In the genomic region with DNA sequence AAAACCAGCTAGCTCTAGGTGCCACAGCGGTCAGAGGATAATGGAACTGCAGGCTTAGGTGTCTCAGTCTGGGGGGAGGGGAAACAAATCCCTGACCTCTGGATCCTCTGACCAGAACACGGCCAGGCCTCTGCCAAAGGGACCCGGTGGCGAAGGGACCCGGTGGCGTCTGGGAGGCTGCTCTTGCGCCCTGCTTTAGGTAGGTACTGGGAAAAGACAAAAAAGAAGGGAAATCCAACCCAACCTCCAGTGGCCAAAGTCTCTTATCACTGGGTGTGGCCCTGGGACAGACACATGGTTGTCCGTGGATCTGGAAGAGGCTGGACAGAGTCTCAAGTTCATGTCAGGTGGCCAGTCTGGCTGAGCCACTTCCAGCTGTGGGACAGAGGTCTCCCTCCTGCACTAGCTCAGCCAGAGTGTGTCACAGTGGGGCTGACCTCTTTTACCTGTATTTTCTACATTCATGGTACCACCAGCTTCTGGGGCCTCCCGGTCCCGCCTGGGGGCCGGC, we compare ENCODE assay signal across 14 mouse cellular contexts.
"Had no signal": no experiment of that assay in that cellular context is flagged by ENCODE, and none has a peak within 500 bp of the region (broad histone marks: within the 10 kb centered on the region; RNA-seq: fewer than 3 reads in every experiment).

No protein-coding gene starts in this region.

- H3K27ac ChIP-seq: hindbrain, postnatal 0 days; layer of hippocampus, adult 2 months; limb, embryonic 13.5 days; liver, embryonic 14.5 days; midbrain, embryonic 15.5 days; neural tube, embryonic 12.5 days had no signal

- H3K4me3 ChIP-seq: layer of hippocampus, adult 2 months; limb, embryonic 13.5 days; midbrain, embryonic 15.5 days; neural tube, embryonic 12.5 days had no signal

- H3K36me3 ChIP-seq: neural tube, embryonic 12.5 days had no signal

- ATAC-seq: hindbrain, postnatal 0 days; lung, postnatal 0 days; midbrain, embryonic 15.5 days had no signal

- H3K9ac ChIP-seq: limb, embryonic 13.5 days; liver, embryonic 14.5 days; midbrain, embryonic 15.5 days; neural tube, embryonic 12.5 days had no signal

- H3K27me3 ChIP-seq: limb, embryonic 13.5 days; midbrain, embryonic 15.5 days; neural tube, embryonic 12.5 days had no signal

- DNase-seq: lung, adult 2 months; lung, postnatal 36 days; retina, postnatal 1 day; right cerebral cortex, postnatal 4 days; spleen, adult 18-20 months; thymus, adult 2 months; thymus, postnatal 25 days had no signal

- H3K4me1 ChIP-seq: limb, embryonic 13.5 days; midbrain, embryonic 15.5 days had no signal

- H3K9me3 ChIP-seq: limb, embryonic 13.5 days; midbrain, embryonic 15.5 days; neural tube, embryonic 12.5 days had no signal

- H3K4me2 ChIP-seq: limb, embryonic 13.5 days; midbrain, embryonic 15.5 days; neural tube, embryonic 12.5 days had no signal
